Mouse (Mus musculus) monocyte, adult 2 months (primary cell): ENCODE measurements around the gene Tle6.

Source experiments
- DNase-seq, 2 experiments: peaks; one replicate each; pipeline ENCODE4 v3.0.0; 2022; ENCODE audit warnings: low spot score in 2 of 2, low read depth in 1 of 2

The Tle6 gene

DNA sequence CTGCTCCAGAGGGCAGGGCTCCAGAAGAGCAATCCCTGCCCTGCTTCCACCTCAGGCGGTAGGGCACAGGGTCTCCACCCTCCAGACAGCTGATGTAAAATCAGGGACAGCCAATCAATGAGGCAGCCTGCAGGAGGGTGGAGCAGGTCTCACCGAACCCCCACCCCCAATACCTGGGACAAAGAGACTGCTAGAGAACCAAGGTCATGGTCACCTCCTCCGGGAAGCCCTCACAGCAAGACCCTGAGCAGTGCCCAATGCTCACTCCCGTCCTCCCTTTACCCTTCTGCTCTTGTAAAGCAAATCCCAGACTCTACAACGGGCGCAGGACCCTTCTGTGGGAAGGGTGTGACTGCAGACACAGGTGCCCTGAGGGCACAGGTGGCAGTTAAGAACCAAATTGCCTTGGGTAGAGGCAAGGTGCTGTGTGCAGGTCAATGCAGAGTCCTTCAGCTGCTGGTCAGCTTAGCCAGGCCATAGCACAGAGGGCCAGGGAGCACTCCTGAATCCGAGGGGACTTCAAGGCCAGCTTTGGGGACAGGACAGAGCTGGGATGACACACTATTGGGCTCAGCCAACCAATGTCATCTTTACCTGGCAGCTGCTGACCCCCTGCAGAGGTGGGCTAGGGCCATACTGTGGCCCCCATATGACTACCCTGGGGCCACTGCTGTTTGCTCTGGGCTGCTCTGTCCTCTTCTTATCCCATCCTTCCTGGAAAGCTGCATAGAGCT is 58.0 kb downstream of the Tle6 start:
- DNase-seq: no peak

DNA sequence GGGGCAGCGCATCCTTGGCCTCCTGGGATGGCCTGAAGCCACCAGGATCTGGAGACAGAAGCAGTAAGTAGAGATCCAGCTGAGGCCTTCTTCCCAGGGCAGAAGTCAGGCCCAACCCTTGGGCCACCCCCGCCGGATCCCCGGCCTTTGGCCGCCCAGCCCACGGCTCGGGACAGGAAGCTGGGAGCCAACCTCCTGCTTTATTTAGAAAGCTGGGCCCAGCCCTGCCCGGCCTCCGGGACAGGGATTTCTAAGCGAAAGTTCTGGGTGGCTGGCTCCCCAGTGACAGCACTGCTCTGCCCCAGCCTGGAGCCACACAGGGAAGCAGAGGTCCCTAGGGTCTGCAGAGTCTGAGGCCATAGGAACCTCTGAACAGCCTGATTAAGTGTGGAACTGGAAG is 59.1 kb downstream of the Tle6 start:
- DNase-seq: no peak

DNA sequence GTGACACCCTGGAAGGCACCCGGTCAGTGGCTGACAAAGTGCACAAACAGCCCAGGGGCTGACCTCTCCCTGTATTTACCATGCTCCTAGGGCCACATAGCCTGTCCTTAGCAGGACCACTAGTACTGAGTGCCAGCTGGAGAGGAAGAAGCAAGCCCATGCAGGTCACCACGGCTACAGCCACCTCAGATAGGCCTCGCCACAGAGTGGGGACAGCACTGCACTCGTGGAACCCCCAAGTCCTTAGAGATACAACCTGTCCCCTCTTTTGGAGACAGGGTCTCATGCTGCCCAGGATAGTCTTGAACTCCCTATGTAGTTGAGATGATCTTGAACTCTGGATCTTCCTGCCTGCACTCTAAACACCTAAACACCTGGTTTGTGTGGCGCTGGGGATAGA is 59.5 kb downstream of the Tle6 start:
- DNase-seq: no peak
